Mouse (Mus musculus) hindbrain, embryonic 12.5 days (tissue): ENCODE results near the gene Lca5. TPM values are rescaled to one million over a fixed set of nuclear protein-coding genes. Genes with fewer than 3 reads are reported as not detected.

Source experiments
- ATAC-seq: fragments of 200-750 bp; cut with Nextera tagmentation; 2 replicates; pipeline ENCODE4 v1.8.0; 2017; ENCODE audit warnings: moderate TSS enrichment; ENCODE audit not compliant: low FRiP score
- H3K27ac ChIP-seq: fragments of 300-500 bp; sonication (generic); 2 replicates; pipeline ENCODE4 v1.5.1; 2016; ENCODE audit warnings: mild to moderate bottlenecking
- H3K27me3 ChIP-seq: fragments of 300-500 bp; sonication (generic); 2 replicates; pipeline ENCODE4 v1.6.1; 2016; ENCODE audit warnings: mild to moderate bottlenecking
- H3K36me3 ChIP-seq: fragments of 300-500 bp; sonication (generic); 2 replicates; pipeline ENCODE4 v1.6.1; 2016; ENCODE audit warnings: mild to moderate bottlenecking
- H3K4me1 ChIP-seq: fragments of 300-500 bp; sonication (generic); 2 replicates; pipeline ENCODE4 v1.6.1; 2016
- H3K4me2 ChIP-seq: fragments of 300-500 bp; sonication (generic); replicated peaks from 2 replicates; pipeline ENCODE4 v1.6.1; 2016; ENCODE audit warnings: mild to moderate bottlenecking
- H3K4me3 ChIP-seq: fragments of 300-500 bp; sonication (generic); 2 replicates; pipeline ENCODE4 v1.5.1; 2016; ENCODE audit warnings: mild to moderate bottlenecking
- H3K9ac ChIP-seq: fragments of 300-500 bp; sonication (generic); 2 replicates; pipeline ENCODE4 v1.6.1; 2016; ENCODE audit warnings: mild to moderate bottlenecking, moderate library complexity
- H3K9me3 ChIP-seq: fragments of 300-500 bp; sonication (generic); replicated peaks from 2 replicates; pipeline ENCODE4 v1.6.1; 2016; ENCODE audit warnings: mild to moderate bottlenecking
- whole genome bisulfite sequencing: fragments of 180-500 bp; shearing (Covaris S2); methylation state at CpG from one replicate; pipeline ENCODE4 v1.1.7; 2016; 5-methylcytosine and 5-hydroxymethylcytosine counted together
- polyA plus RNA-seq: library from polyadenylated mRNA; unstranded; fragments of >200 nt; fragmentation: Nextera tagmentation; extraction: Ambion mirVana; gene quantifications from 2 replicates; pipeline ENCODE4 v1.2.1, GENCODE M21; 2016

The Lca5 gene
- polyA plus RNA-seq, 1 experiment from 2014 or later = 23.7 TPM

DNA sequence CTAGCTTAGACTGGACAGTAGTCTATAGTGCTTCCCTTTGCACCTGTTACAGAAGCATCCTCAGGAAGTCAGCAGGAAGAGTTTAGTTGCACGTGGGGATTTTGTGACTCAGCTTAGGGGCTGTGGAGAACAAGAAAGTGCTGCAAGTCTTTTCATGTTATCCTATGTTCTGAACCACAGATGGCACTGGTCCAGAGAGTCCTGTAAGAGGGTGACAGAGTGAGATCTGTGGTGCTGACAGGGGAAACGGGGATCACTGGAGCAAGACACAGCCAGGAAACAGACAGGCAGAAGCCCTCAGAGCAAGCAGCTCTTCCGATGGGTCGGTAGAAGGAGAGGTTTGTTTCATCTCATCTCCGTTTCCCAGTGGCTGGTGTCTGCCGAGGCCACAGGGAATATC lies 55.6 kb downstream of the Lca5 start:
- H3K4me1 ChIP-seq = no peaks in the 10 kb centered on the region
- H3K4me2 ChIP-seq = no peak overlapping the region
- no peak overlapping the region for H3K9ac ChIP-seq
- no peaks in the 10 kb centered on the region for H3K27me3 ChIP-seq
- H3K27ac ChIP-seq = no peak overlapping the region
- no peak for ATAC-seq
- WGBS = 76% methylated on average over 6 of the region's 6 CpGs
- H3K9me3 ChIP-seq = no peaks in the 10 kb centered on the region
- H3K4me3 ChIP-seq = no peak overlapping the region
- no peaks in the 10 kb centered on the region for H3K36me3 ChIP-seq

DNA sequence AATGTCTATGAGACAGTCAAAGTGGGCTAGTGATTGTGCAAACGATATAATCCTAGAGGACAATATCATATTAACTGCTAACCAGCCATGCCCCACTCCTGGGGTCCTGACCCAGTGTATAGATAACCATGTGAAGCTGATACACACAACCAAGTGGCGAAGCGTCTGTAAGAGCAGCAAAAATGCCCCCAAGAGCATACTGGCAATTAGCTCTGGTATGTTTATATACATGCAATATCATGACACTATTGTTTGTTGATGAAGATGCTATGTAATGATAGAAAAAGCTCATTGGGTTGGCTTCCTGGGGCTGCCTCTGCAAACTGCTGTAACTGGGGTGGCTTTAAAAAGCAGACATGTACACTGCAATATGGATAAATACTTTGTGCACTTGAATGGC lies 57.7 kb downstream of the Lca5 start:
- ATAC-seq = no peak
- 69% methylated on average over 3 of the region's 3 CpGs for WGBS
- no peak overlapping the region for H3K4me2 ChIP-seq

DNA sequence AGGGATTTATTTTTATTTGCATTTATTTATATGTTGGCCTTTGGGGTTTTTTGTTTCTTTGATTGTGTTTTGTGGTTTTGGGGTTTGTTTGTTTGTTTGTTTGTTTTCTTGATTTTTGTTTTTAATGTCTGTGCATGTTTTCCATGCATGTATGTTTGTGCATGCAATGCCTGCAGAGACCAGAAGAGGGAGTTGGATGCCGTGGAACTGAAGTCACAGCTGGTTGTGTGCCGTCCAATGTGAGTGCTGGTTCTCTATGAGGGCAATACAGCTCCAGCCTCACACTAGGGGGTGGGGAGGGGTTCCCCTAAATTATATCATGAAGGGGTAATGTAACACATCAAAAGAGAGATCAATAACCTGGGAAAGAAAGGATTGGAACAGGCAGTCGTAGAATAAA lies 58.2 kb downstream of the Lca5 start:
- H3K4me2 ChIP-seq = no peak overlapping the region
- H3K27ac ChIP-seq = no peak overlapping the region
- H3K27me3 ChIP-seq = no peaks in the 10 kb centered on the region
- H3K4me1 ChIP-seq = no peaks in the 10 kb centered on the region
- no peaks in the 10 kb centered on the region for H3K9me3 ChIP-seq
- WGBS = 59% methylated on average over 3 of the region's 3 CpGs
- no peaks in the 10 kb centered on the region for H3K36me3 ChIP-seq
- no peak for ATAC-seq
- no peak overlapping the region for H3K9ac ChIP-seq
- H3K4me3 ChIP-seq = no peak overlapping the region

More for the DNA sequence above, 57.7 kb downstream of the Lca5 start:
- Histone ChIP-seq H3K9ac (no peak overlapping the region), H3K27me3 (no peaks in the 10 kb centered on the region), H3K4me3 (no peak overlapping the region), H3K4me1 (no peaks in the 10 kb centered on the region), H3K27ac (no peak overlapping the region), H3K36me3 (no peaks in the 10 kb centered on the region), H3K9me3 (no peaks in the 10 kb centered on the region)

DNA sequence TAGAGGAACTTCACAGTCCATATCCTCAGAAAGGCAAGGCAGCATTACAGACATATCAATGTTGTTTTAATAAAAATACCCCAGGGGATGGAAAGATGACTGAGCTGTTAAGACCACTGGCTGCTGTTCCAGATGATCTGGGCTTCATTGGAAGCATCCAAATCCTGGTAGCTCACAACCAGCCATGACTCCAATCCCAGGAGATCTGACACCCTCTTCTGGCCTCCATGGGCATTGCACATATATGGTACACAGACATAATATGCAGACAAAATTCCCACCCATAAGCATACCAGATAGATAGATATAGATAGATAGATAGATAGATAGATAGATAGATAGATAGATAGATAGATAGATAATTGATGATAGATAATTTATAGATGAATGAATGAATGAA lies 59.6 kb downstream of the Lca5 start:
- no peak for ATAC-seq
- no peaks in the 10 kb centered on the region for H3K27me3 ChIP-seq
- no peaks in the 10 kb centered on the region for H3K9me3 ChIP-seq
- no peak overlapping the region for H3K4me3 ChIP-seq
- H3K4me2 ChIP-seq = no peak overlapping the region
- no peak overlapping the region for H3K9ac ChIP-seq
- no peaks in the 10 kb centered on the region for H3K4me1 ChIP-seq
- no peak overlapping the region for H3K27ac ChIP-seq
- H3K36me3 ChIP-seq = no peaks in the 10 kb centered on the region

DNA sequence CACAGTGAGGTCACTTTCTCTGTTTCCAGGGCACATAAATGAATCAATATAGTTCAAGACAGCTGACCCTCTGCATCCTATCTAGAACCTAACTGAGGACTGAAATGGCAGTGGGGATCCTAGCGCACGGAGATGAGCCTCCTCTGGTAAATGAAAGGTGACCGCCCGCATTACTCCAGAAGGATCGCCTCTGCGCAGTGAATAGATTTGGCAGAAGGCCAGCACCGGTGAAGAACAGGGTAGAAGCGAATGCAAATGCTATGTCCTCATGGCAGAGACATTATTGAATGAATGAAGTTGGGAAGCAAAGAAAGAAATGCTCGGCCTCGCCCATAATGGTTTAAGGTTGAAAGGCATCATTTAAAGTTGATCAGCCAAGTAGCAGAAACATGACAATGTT lies 61.3 kb downstream of the Lca5 start:
- ATAC-seq = no peak
- H3K4me1 ChIP-seq = no peaks in the 10 kb centered on the region
- H3K27ac ChIP-seq = no peak overlapping the region
- H3K27me3 ChIP-seq = no peaks in the 10 kb centered on the region
- 81% methylated on average over 10 of the region's 10 CpGs for WGBS
- H3K9ac ChIP-seq = no peak overlapping the region
- H3K9me3 ChIP-seq = no peaks in the 10 kb centered on the region
- H3K4me3 ChIP-seq = no peak overlapping the region
- no peak overlapping the region for H3K4me2 ChIP-seq
- no peaks in the 10 kb centered on the region for H3K36me3 ChIP-seq

DNA sequence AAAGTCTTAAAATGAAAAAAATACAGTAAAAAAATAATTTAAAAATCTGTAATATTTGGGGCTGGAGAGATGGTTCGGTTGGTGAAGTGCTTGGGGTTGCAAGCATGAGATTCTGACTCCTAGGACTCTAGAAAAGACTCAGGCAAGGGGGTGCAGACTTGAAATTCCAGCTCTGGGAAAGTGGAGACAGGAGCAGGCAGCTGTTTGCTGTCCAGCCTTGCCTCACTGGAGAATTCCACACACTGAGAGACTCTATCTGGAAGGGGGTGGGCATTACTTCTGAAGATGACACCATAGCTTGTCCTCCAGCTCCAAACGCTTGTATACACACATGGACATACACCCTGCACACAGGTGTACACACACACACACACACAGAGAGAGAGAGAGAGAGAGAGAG lies 63.8 kb downstream of the Lca5 start:
- no peaks in the 10 kb centered on the region for H3K36me3 ChIP-seq
- H3K9me3 ChIP-seq = no peaks in the 10 kb centered on the region
- H3K9ac ChIP-seq = no peak overlapping the region
- no peak for ATAC-seq
- H3K4me2 ChIP-seq = no peak overlapping the region
- no peaks in the 10 kb centered on the region for H3K27me3 ChIP-seq
- H3K27ac ChIP-seq = no peak overlapping the region
- no peaks in the 10 kb centered on the region for H3K4me1 ChIP-seq
- H3K4me3 ChIP-seq = no peak overlapping the region
- 82% methylated on average over 2 of the region's 2 CpGs for WGBS

DNA sequence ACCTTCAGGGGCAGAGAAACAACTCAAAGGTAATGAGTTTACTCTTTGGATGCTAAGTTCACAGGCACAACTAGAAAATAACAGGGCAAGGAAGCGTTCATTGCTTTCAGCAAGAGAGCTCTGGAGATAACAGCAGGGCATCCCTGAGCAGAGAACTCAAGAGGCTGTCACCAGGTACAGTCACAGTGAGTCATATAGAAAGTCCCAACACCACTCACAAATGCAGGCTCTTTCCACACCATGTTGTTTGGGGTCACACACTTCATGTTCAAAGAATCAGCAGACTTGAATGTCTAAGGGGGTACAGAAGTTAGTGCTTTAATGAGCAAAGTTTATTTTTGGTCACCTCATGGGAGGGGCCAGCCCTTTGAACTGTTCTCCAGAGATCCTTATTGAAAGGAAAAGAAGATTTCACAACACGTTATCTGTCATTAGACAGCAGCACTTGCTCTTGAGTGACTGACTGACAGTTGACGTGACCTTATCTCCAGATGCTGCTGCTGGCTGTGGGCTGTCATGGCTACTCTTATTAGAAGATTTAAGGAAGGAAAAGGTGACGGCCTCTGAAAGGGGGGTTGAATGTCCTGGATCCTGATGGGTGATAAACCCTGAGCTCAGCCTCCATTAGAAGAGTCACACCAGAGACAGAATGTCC lies 65.3 kb downstream of the Lca5 start:
- Histone ChIP-seq H3K9ac (no peak overlapping the region), H3K27ac (no peak overlapping the region), H3K36me3 (no peaks in the 10 kb centered on the region), H3K27me3 (no peaks in the 10 kb centered on the region), H3K9me3 (no peaks in the 10 kb centered on the region), H3K4me3 (no peak overlapping the region), H3K4me2 (no peak overlapping the region), H3K4me1 (no peaks in the 10 kb centered on the region)
- ATAC-seq = no peak
- WGBS = 62% methylated on average over 4 of the region's 4 CpGs

DNA sequence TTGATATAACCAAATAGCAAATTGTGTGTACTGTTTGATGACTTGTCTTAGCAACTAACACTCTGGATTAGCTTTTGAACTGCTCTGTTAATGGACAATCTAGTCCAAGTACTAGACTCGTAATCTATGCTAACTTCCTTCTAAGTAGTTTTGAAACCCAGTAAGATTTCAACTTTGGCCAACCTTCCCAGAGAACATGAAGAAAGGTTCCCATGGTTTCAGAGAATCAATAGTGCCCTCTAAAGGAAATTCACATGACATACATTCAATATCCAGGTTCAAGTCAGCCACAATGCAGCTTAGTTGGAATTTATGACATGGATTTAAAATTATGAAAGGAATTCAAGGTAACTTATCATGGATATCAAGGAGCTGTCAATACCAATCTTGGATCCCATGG lies 70.0 kb downstream of the Lca5 start:
- H3K9ac ChIP-seq = no peak overlapping the region
- no peak overlapping the region for H3K27ac ChIP-seq
- no peak overlapping the region for H3K4me2 ChIP-seq
- WGBS = 61% methylated on average over 1 of the region's 1 CpGs
- H3K27me3 ChIP-seq = no peaks in the 10 kb centered on the region
- no peak overlapping the region for H3K4me3 ChIP-seq
- no peaks in the 10 kb centered on the region for H3K4me1 ChIP-seq
- H3K36me3 ChIP-seq = no peaks in the 10 kb centered on the region
- ATAC-seq = no peak
- H3K9me3 ChIP-seq = no peaks in the 10 kb centered on the region

DNA sequence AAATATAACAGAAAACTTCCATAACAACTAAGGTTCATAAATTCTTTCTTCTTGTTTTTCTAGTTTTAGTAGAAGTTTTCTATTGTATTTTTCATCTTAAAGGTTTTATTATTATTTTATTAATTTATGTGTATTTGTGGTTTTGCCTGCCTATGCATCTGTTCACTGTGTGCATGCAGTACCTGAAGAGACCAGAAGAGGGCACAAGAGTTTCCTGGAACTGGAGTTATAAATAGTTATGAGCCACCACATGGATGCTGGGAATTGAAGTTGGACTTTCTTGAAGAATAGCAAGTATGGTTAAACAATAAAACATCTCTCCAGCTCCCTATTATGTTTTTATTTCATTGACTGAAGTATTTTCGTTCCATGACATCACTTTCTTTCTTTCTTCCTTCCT lies 72.7 kb downstream of the Lca5 start:
- no peak overlapping the region for H3K27ac ChIP-seq
- no peaks in the 10 kb centered on the region for H3K36me3 ChIP-seq
- no peak overlapping the region for H3K4me3 ChIP-seq
- H3K4me1 ChIP-seq = no peaks in the 10 kb centered on the region
- no peak for ATAC-seq
- no peak overlapping the region for H3K9ac ChIP-seq
- no peaks in the 10 kb centered on the region for H3K9me3 ChIP-seq
- 89% methylated on average over 1 of the region's 1 CpGs for WGBS
- H3K4me2 ChIP-seq = no peak overlapping the region
- H3K27me3 ChIP-seq = no peaks in the 10 kb centered on the region

DNA sequence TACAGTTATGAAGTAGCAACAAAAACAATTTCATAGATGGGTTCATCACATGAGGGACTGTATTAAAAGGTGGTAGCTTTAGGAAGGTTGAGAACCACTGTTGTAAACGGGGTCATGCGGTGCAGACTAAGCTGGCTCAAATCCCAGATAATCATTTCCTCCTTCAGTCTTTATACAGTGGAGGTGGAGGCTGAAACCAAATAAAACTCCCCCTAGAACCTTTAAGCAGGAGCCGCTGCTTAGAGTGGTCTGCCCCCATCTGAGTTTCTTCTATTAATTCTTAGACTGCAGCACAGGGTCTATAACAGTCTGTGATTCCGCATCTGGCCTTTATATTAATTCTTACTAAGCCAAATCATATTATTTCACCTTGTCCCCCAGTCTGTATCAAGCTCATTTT lies 85.1 kb downstream of the Lca5 start:
- no peak for ATAC-seq
- H3K4me1 ChIP-seq = peaks cover 6% of the 10 kb centered on the region; the same call in 1 of the 2 replicates
- H3K36me3 ChIP-seq = no peaks in the 10 kb centered on the region
- WGBS = 79% methylated on average over 4 of the region's 4 CpGs
- H3K9ac ChIP-seq = no peak overlapping the region
- peaks cover 4% of the 10 kb centered on the region for H3K27me3 ChIP-seq
- H3K27ac ChIP-seq = no peak overlapping the region
- H3K9me3 ChIP-seq = no peaks in the 10 kb centered on the region
- H3K4me3 ChIP-seq = no peak overlapping the region
- no peak overlapping the region for H3K4me2 ChIP-seq

DNA sequence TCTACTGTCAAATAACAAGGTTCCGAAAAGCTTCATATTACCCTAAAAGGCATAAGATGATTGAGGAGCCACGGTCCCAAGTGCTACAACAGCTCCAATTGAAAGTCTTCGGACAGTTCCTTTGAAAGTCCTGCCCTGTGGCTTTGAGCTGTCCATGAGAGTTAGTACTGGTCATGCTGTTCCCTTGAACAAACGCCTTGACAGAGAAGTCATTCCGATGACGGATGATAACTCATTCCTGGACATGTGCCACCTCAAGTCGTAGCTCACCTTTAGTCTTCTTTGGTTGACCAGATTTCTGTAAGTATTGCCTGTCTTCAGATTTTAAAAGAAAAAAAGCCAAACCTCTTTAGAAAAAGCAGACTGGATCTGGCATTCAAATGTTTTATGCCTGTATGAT lies 87.6 kb downstream of the Lca5 start:
- 61% methylated on average over 7 of the region's 7 CpGs for WGBS
- Histone ChIP-seq H3K36me3 (no peaks in the 10 kb centered on the region), H3K27me3 (peaks cover 4% of the 10 kb centered on the region)

DNA sequence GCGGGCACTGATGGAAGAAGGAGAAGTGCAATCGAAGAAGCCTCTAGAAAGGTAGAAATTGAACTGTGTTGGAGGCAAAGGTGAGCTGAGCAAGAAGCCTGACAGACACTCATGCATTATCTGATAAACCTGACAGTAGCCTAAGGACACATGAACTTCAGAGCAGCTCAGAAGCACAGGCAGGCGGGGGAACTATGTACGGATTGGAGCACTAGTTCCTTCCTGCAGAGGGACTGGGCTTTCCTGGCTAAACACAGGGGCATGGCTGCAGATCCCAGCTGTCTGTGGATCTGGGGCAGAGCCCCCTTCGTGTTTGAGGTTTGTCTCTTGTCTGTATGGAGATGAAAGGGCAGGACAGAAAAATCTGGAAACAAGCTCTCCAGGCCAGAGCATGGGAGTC lies 89.8 kb downstream of the Lca5 start:
- H3K27ac ChIP-seq = 0 out of 2 replicates have a peak overlapping the region, but pooled peaks have one; percentile 7
- H3K4me2 ChIP-seq = no peak overlapping the region
- WGBS = 61% methylated on average over 5 of the region's 5 CpGs
- no peak for ATAC-seq
- H3K4me1 ChIP-seq = peaks cover 21% of the 10 kb centered on the region
- H3K9ac ChIP-seq = no peak overlapping the region
- no peak overlapping the region for H3K4me3 ChIP-seq
- peaks cover 4% of the 10 kb centered on the region for H3K27me3 ChIP-seq
- no peaks in the 10 kb centered on the region for H3K36me3 ChIP-seq
- no peaks in the 10 kb centered on the region for H3K9me3 ChIP-seq

More for the DNA sequence above, 87.6 kb downstream of the Lca5 start:
- H3K4me2 ChIP-seq = no peak overlapping the region
- no peaks in the 10 kb centered on the region for H3K9me3 ChIP-seq
- no peak overlapping the region for H3K4me3 ChIP-seq
- no peak for ATAC-seq
- no peak overlapping the region for H3K9ac ChIP-seq
- no peak overlapping the region for H3K27ac ChIP-seq
- H3K4me1 ChIP-seq = peaks cover 21% of the 10 kb centered on the region

DNA sequence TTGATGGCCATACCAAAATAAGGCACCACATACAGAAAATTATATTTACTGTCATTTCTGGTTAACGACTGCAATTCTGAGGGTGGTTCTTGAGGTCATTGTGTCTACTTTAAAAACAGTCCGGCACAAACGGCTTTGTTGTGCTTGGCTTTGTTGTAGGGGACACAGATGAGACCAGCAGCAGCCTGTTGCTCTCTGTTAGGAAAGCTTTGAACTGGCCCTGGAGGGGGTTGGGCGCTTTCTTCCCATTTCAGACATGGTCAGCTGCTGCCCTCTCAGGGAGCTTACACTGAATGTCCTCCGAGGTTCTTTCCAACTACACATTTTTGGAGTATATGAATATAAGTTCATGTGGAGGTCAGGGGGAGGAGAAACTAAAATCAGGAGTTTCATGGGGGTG lies 90.3 kb downstream of the Lca5 start:
- Histone ChIP-seq H3K9me3 (no peaks in the 10 kb centered on the region), H3K4me1 (peaks cover 21% of the 10 kb centered on the region), H3K27ac (no peak overlapping the region), H3K27me3 (peaks cover 3% of the 10 kb centered on the region), H3K4me2 (no peak overlapping the region), H3K36me3 (no peaks in the 10 kb centered on the region), H3K4me3 (no peak overlapping the region), H3K9ac (no peak overlapping the region)
- ATAC-seq = no peak
- 7% methylated on average over 5 of the region's 5 CpGs for WGBS
